Mouse (Mus musculus) G1E (cell line): ENCODE measurements at regions not wholly inside any gene's neighbourhood (a gene's known extent, or its start where the extent isn't known, plus 50 kb on each side); places are given as distances from the start of the nearest gene placed in this dataset.

ENCODE experiments used
- ATAC-seq: 2 replicates; pipeline ENCODE4 v1.8.0; 2016; ENCODE audit warnings: mild to moderate bottlenecking; ENCODE audit not compliant: insufficient number of reproducible peaks, poor library complexity, low FRiP score, severe bottlenecking; ENCODE audit errors: extremely low read depth
- DNase-seq: peaks from one replicate; pipeline ENCODE4 v3.0.0; 2012; ENCODE audit warnings: low spot score
- H3K27me3 ChIP-seq: 2 replicates; pipeline ENCODE4 v1.6.1; 2012; ENCODE audit warnings: mild to moderate bottlenecking, low read length, inconsistent platforms; ENCODE audit not compliant: insufficient read depth
- H3K36me3 ChIP-seq: replicated peaks from 2 replicates; pipeline ENCODE3; 2012; ENCODE audit warnings: mild to moderate bottlenecking, inconsistent platforms
- H3K4me1 ChIP-seq: 2 replicates; pipeline ENCODE4 v1.6.1; 2012; ENCODE audit warnings: low read depth, low read length, inconsistent platforms, mixed read lengths; ENCODE audit not compliant: insufficient read depth
- H3K4me3 ChIP-seq: 2 replicates; pipeline ENCODE4 v1.5.1; 2012; ENCODE audit warnings: low read depth, mild to moderate bottlenecking, inconsistent platforms, low read length, moderate library complexity, mixed read lengths
- H3K9me3 ChIP-seq: replicated peaks from 2 replicates; pipeline ENCODE4 v1.6.1; 2012; ENCODE audit warnings: inconsistent platforms
- CTCF ChIP-seq: IDR thresholded peaks from 2 replicates; pipeline ENCODE4 v1.5.1; 2012; ENCODE audit warnings: low read depth, low read length, inconsistent platforms, mixed read lengths
- GATA1 ChIP-seq: IDR thresholded peaks from 2 replicates; pipeline ENCODE4 v1.6.1; 2012; ENCODE audit warnings: borderline replicate concordance, low read length, inconsistent platforms, mixed read lengths
- GATA2 ChIP-seq: IDR thresholded peaks from 2 replicates; pipeline ENCODE4 v1.6.1; 2012; ENCODE audit warnings: low read depth, low read length, inconsistent platforms, borderline replicate concordance
- POLR2AphosphoS5 ChIP-seq: IDR thresholded peaks from 2 replicates; pipeline ENCODE4 v1.6.1; 2012; ENCODE audit warnings: low read depth, low read length, inconsistent platforms; ENCODE audit not compliant: insufficient replicate concordance
- TAL1 ChIP-seq: conservative IDR thresholded peaks from 2 replicates; pipeline ENCODE4 v1.6.1; 2012; ENCODE audit warnings: low read depth, low read length, inconsistent platforms, mixed read lengths

GRCm38 (mm10) chr9:120798901-120799300 lies 130.1 kb upstream of the Ctnnb1 start:
- H3K27me3 ChIP-seq: peaks cover 3% of the 10 kb centered on the region
- no peaks in the 10 kb centered on the region for H3K4me1 ChIP-seq
- no peaks in the 10 kb centered on the region for H3K36me3 ChIP-seq
- H3K9me3 ChIP-seq: no peaks in the 10 kb centered on the region
- no peak overlapping the region for H3K4me3 ChIP-seq
- ATAC-seq (no peak), DNase-seq (no peak)
- TF ChIP-seq CTCF: no peak
- no peak for TF ChIP-seq TAL1
- TF ChIP-seq GATA1: no peak
- no peak for TF ChIP-seq POLR2AphosphoS5
- no peak for TF ChIP-seq GATA2

GRCm38 (mm10) chr9:120802646-120803045 lies 126.4 kb upstream of the Ctnnb1 start:
- Histone ChIP-seq H3K4me3 (no peak overlapping the region), H3K4me1 (no peaks in the 10 kb centered on the region), H3K36me3 (no peaks in the 10 kb centered on the region), H3K27me3 (peaks cover 4% of the 10 kb centered on the region; the same call in 1 of the 2 replicates), H3K9me3 (no peaks in the 10 kb centered on the region)
- ATAC-seq: no peak
- no peak for DNase-seq
- TF ChIP-seq POLR2AphosphoS5 (no peak), GATA1 (no peak), CTCF (no peak), GATA2 (no peak), TAL1 (no peak)

- peaks cover 9% of the 10 kb centered on the region; the same call in 1 of the 2 replicates for H3K27me3 ChIP-seq
- no peaks in the 10 kb centered on the region for H3K4me1 ChIP-seq
- TF ChIP-seq POLR2AphosphoS5: no peak
- no peak for TF ChIP-seq TAL1
- no peak for TF ChIP-seq GATA2
- TF ChIP-seq GATA1: no peak
- TF ChIP-seq CTCF: no peak
- no peak for DNase-seq
- ATAC-seq: no peak
- H3K36me3 ChIP-seq: no peaks in the 10 kb centered on the region
- no peak overlapping the region for H3K4me3 ChIP-seq
- no peaks in the 10 kb centered on the region for H3K9me3 ChIP-seq
These were observed 124.2 kb upstream of the Ctnnb1 start for GRCm38 (mm10) chr9:120804760-120805294.

GRCm38 (mm10) chr9:120808741-120809425 lies 120.1 kb upstream of the Ctnnb1 start:
- Histone ChIP-seq H3K4me3 (no peak overlapping the region), H3K27me3 (peaks cover 14% of the 10 kb centered on the region), H3K9me3 (no peaks in the 10 kb centered on the region), H3K4me1 (no peaks in the 10 kb centered on the region), H3K36me3 (no peaks in the 10 kb centered on the region)
- TF ChIP-seq GATA2 (no peak), TAL1 (no peak), CTCF (no peak), GATA1 (no peak), POLR2AphosphoS5 (no peak)
- no peak for DNase-seq
- ATAC-seq: no peak

- no peak for TF ChIP-seq POLR2AphosphoS5
- DNase-seq (no peak), ATAC-seq (no peak)
- Histone ChIP-seq H3K4me1 (no peaks in the 10 kb centered on the region), H3K36me3 (no peaks in the 10 kb centered on the region), H3K27me3 (peaks cover 10% of the 10 kb centered on the region), H3K9me3 (no peaks in the 10 kb centered on the region), H3K4me3 (no peak overlapping the region)
These were observed 117.5 kb upstream of the Ctnnb1 start for GRCm38 (mm10) chr9:120811522-120811921.

GRCm38 (mm10) chr9:120812667-120813210 lies 116.3 kb upstream of the Ctnnb1 start:
- TF ChIP-seq POLR2AphosphoS5: no peak
- TF ChIP-seq CTCF: no peak
- DNase-seq: no peak
- H3K4me3 ChIP-seq: no peak overlapping the region
- no peaks in the 10 kb centered on the region for H3K4me1 ChIP-seq
- ATAC-seq: no peak
- H3K27me3 ChIP-seq: peaks cover 10% of the 10 kb centered on the region; the same call in 1 of the 2 replicates
- H3K9me3 ChIP-seq: no peaks in the 10 kb centered on the region
- no peaks in the 10 kb centered on the region for H3K36me3 ChIP-seq

- no peak overlapping the region for H3K4me3 ChIP-seq
- no peaks in the 10 kb centered on the region for H3K4me1 ChIP-seq
- TF ChIP-seq GATA2: no peak
- no peak for TF ChIP-seq CTCF
- no peak for TF ChIP-seq POLR2AphosphoS5
- no peak for TF ChIP-seq TAL1
- no peak for TF ChIP-seq GATA1
- ATAC-seq: no peak
- H3K9me3 ChIP-seq: no peaks in the 10 kb centered on the region
- no peaks in the 10 kb centered on the region for H3K36me3 ChIP-seq
- no peak for DNase-seq
- H3K27me3 ChIP-seq: peaks cover 8% of the 10 kb centered on the region; the same call in 1 of the 2 replicates
These were observed 114.7 kb upstream of the Ctnnb1 start for GRCm38 (mm10) chr9:120814286-120814685.
